ENCODE assay signal across 7 mouse cellular contexts in genomic region chr5:125267150-125267961, GRCm38 (mm10).
A peak's percentile ranks its signal among the peaks of the same experiment; 100 is the strongest.
DNase-seq lines count a peak whose midpoint lies in the region; ATAC-seq and TF ChIP-seq lines count a peak whose summit lies in the region.

No protein-coding gene starts in this region.

- peak; percentile 89 for DNase-seq in adrenal gland, adult 2 months
- peak; percentile 68 for DNase-seq in heart, adult 8-10 months (ENCODE audit: low spot score)
- peak; percentile 49 for DNase-seq in kidney, adult 2 months
- DNase-seq in liver, postnatal 0 days = peak; percentile 27
- no peak for DNase-seq in thymus, adult 18-20 months

- peaks cover 3% of the 10 kb centered on the region; the same call in 1 of the 2 replicates for H3K4me1 ChIP-seq in brown adipose tissue, adult 24 weeks (ENCODE audit: control insufficient read depth, insufficient read depth, insufficient read length, low read length)
- H3K4me1 ChIP-seq in kidney, adult 2 months (ENCODE audit: control insufficient read depth, insufficient read depth, low read length) = no peaks in the 10 kb centered on the region
- peaks cover 2% of the 10 kb centered on the region; the same call in 1 of the 2 replicates for H3K4me1 ChIP-seq in liver, postnatal 0 days (ENCODE audit: insufficient read depth)
- peaks cover 30% of the 10 kb centered on the region for H3K4me1 ChIP-seq in neural tube, embryonic 14.5 days (ENCODE audit: control insufficient read depth, insufficient read depth, low read length)

- TF ChIP-seq POLR2A in kidney, adult 2 months (IDR thresholded peaks at IDR 0.05; ENCODE audit: low read depth, low read length) = no peak

- H3K36me3 ChIP-seq in kidney, adult 2 months (ENCODE audit: control insufficient read depth, insufficient read depth, low read length) = no peaks in the 10 kb centered on the region
- H3K36me3 ChIP-seq in liver, postnatal 0 days (replicated peaks; ENCODE audit: insufficient read depth, low read length) = no peaks in the 10 kb centered on the region
- no peaks in the 10 kb centered on the region for H3K36me3 ChIP-seq in neural tube, embryonic 14.5 days (ENCODE audit: control insufficient read depth, insufficient read depth, low read length)

- H3K27ac ChIP-seq in brown adipose tissue, adult 24 weeks (replicated peaks; ENCODE audit: low read depth, low read length) = no peak overlapping the region
- H3K27ac ChIP-seq in kidney, adult 2 months (ENCODE audit: insufficient read depth, low read depth, low read length) = no peak overlapping the region
- no peak overlapping the region for H3K27ac ChIP-seq in liver, postnatal 0 days (ENCODE audit: low read depth)
- peak overlapping the region; percentile 89 for H3K27ac ChIP-seq in neural tube, embryonic 14.5 days (ENCODE audit: low read depth, low read length)

- peak overlapping the region; percentile 2 for H3K4me2 ChIP-seq in liver, postnatal 0 days (ENCODE audit: low read depth, low read length)
- H3K4me2 ChIP-seq in neural tube, embryonic 14.5 days (ENCODE audit: low read depth, low read length) = peak overlapping the region; percentile 31; the same call in 1 of the 2 replicates

- H3K9ac ChIP-seq in liver, postnatal 0 days (replicated peaks) = no peak overlapping the region
- H3K9ac ChIP-seq in neural tube, embryonic 14.5 days (replicated peaks; ENCODE audit: low read depth, low read length) = no peak overlapping the region

- 0 out of 2 replicates have a peak overlapping the region, but pooled peaks have one; percentile 4 for H3K4me3 ChIP-seq in brown adipose tissue, adult 24 weeks (ENCODE audit: insufficient read depth, low read depth, low read length)
- H3K4me3 ChIP-seq in kidney, adult 2 months (ENCODE audit: insufficient read depth, low read depth, low read length) = no peak overlapping the region
- no peak overlapping the region for H3K4me3 ChIP-seq in liver, postnatal 0 days (ENCODE audit: low read depth, low read length)
- H3K4me3 ChIP-seq in neural tube, embryonic 14.5 days (ENCODE audit: low read depth, low read length) = no peak overlapping the region

- TF ChIP-seq EP300 in liver, postnatal 0 days (IDR thresholded peaks at IDR 0.05; ENCODE audit: low read depth) = no peak

- TF ChIP-seq CTCF in kidney, adult 2 months (conservative IDR thresholded peaks at IDR 0.05; ENCODE audit: insufficient read depth, insufficient read length, low read depth, low read length) = no peak
- no peak for TF ChIP-seq CTCF in liver, postnatal 0 days (IDR thresholded peaks at IDR 0.05; ENCODE audit: low read depth)

- WGBS in kidney, adult 2 months = 20% methylated on average over 35 of the region's 35 CpGs
- 45% methylated on average over 35 of the region's 35 CpGs for WGBS in liver, postnatal 0 days (ENCODE audit: insufficient replicate concordance)
- WGBS in neural tube, embryonic 14.5 days = 8% methylated on average over 35 of the region's 35 CpGs

- H3K27me3 ChIP-seq in kidney, adult 2 months (replicated peaks; ENCODE audit: control insufficient read depth, insufficient read depth, low read length) = no peaks in the 10 kb centered on the region
- H3K27me3 ChIP-seq in liver, postnatal 0 days (ENCODE audit: insufficient read depth, low read length) = no peaks in the 10 kb centered on the region
- no peaks in the 10 kb centered on the region for H3K27me3 ChIP-seq in neural tube, embryonic 14.5 days (ENCODE audit: control insufficient read depth, insufficient read depth, low read length)

- no peaks in the 10 kb centered on the region for H3K9me3 ChIP-seq in liver, postnatal 0 days (ENCODE audit: low read length)
- no peaks in the 10 kb centered on the region for H3K9me3 ChIP-seq in neural tube, embryonic 14.5 days (ENCODE audit: control insufficient read depth, low read length)

- ATAC-seq in liver, postnatal 0 days = no peak
- ATAC-seq in neural tube, embryonic 14.5 days (ENCODE audit: low read depth) = peak; percentile 22

Comparison
In these comparisons a context has a peak if more than half of its experiments do, and no peak if none do; other contexts are left out.
1. DNase-seq: peak in adrenal gland, adult 2 months (single experiment), heart, adult 8-10 months (single experiment), kidney, adult 2 months (single experiment) and liver, postnatal 0 days (single experiment); none in thymus, adult 18-20 months (0 of 2).